Mouse (Mus musculus) A20 (cell line): ENCODE measurements around the gene Otogl.
"Not testable (repeated sequence)": the region's sequence is repeated elsewhere in the genome, so short reads cannot be mapped to it uniquely, and the experiment has no call there.

Source experiments
- DNase-seq: peaks from one replicate; pipeline ENCODE4 v3.0.0-alpha.2; 2011; ENCODE audit warnings: low read depth, low spot score

Otogl gene

DNA sequence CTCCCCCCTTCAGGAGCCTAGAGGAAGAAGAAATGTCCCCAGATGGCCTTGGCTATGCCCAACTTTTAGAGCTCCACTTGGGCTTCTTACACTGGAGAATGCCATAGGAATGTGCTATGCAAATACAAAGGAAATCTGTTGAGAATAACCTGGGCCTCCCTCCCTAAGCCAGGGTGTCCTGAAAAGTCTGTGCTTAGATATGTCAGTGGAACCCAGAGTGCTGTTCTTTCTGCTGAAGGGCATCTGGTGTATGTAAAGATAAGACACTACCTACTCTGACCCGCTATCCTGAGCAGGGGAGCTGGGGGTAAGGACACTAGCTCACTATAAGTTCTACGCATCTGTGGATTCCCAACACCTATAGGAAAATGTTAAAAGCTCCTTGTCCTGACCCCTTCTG is 106.7 kb downstream of the Otogl start:
- no peak for DNase-seq

DNA sequence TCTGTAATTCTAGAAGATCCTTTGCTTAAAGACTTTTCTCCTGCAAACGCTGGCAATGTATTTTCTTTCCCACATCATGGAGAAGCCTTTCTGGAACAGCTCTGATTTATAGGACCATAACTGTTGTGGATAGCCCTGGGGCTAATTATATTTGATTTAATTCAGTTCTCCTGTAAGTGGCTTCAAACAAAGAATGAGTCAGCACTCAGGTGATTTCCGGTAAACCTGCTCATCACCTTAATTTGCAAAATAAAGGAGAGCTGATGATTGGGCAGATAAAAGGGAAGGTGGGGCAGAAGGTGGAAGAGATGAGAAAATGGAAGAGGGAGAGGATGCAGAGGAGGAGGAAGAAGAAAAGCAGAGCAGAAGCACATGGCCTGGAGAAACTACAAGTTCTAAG is 107.6 kb downstream of the Otogl start:
- DNase-seq = not testable (repeated sequence)

DNA sequence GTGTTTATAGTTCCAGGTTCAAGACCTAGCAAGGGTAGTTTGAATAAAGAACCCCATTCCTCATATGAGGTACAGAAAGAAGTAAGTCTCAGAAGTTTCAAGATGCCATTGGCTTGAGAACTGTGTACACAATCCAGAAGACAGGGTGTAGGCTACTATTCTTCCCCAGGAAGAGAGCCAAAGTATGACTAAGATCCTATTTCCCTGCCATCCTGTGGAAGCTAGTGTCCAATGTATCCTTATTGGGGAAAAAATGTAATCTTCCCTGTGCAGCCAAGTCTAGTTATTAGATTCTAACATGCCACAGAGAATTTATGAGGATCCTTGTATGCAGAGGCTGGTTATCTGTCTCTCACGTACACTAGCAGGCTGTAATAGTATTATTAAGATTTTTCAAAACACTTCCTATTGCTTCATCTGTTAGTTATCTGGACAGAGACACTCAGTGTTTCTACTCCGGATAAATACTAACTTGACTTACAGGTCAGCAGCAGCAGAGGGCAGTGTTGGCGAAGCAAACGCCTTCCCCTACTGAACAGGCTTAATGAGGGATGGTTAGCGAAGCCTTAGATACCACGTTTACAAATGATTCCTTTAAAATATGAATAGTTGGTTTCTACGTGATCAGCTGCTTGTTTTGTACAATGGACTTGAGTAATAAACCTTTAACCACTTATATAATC is 112.1 kb downstream of the Otogl start:
- peak; percentile 78 for DNase-seq

DNA sequence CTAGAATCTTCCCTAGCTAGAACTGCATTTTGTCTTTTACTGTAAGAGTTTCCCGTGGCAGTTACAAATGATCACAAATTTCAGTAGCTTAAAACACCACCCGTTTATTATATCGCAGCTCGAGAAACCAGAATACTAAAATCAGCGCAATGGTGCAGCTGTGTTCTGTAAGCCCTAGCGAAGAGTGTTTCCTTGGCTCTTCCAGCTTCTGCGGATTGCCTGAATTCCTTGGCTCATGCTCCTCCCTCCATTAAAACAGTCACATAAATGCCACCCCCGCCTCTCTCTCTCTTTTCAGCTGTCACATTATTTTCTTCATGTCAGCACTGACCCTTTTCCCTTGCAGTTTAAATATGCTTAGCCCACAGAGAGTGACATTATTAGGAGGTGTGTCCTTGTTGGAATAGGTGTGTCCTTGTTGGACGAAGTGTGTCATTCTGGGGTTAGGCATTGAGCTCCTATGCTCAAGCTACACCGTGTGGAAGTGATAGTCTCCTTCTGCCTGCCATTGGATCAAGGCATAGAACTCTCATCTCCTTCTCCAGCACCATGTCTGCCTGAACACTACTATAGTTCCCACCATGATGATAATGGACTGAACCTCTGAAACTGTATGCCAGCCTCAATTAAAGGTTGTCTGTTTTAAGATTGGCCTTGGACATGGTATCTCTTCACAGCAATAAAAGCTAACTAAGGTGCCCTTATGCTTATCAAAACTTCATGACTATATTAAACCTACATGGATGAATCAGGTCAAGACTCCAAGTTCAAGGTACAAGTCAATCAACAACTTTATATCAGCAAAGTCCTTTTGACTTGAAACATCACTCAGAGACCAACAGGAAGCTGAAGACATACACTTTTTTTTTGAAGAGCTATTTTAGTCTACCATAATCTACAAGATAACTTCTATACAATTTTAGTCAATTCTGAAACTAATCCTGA is 116.8 kb downstream of the Otogl start:
- no peak for DNase-seq

DNA sequence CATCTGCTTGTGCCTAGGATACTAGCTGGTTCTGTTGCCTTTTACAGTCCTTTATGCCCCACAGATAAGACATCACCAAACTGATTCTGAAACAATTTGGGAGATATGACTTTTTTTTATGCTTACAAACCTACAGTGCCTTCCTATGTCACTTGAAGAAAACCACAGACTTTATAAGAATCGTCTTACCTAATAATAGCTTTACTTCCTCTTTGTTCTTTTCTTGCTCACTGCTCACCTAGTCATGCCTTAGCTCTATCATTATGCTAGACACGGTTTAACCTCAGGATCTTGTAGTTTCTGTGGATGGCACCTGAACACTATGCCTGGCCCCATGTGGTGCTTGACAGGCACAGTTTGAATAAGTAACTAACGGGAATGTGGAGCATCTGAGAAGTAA is 119.4 kb downstream of the Otogl start:
- DNase-seq = peak; percentile 49

DNA sequence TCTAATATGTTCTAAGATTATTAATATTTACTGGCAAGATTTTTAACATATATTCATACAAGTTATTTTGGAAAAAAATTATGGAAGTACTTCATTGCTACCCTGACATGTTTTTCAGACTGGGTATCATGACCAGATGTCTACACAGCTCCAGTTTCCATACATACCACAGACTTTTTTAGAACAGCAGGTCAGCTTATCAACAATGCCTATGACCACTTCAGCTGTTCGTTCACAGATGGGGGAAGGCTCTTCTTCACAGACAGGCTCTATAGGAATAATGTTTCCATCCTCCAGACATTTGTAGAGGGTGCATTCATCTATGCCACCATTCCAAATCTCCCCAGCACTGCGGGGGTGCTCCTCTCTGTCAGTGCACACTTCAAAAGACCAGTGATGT is 132.4 kb downstream of the Otogl start:
- DNase-seq = no peak

DNA sequence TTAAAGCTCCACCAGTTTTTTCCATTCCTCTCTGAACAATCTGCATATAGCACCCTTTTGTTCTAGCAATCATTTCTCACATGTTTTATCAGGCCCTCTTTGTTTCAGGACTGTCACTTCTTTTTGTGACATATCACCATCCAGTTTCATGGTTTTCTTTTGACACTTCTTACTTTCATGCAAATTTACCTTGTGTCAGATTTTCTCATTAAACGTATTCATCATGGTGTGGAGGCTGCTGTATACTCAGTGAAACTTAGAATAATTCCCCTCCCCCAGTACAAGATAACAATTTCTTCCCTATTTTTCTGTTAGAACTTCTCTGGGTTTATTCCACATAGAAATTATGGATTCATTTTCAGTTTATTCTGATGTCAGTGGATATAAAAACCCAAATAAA is 152.3 kb downstream of the Otogl start:
- no peak for DNase-seq

DNA sequence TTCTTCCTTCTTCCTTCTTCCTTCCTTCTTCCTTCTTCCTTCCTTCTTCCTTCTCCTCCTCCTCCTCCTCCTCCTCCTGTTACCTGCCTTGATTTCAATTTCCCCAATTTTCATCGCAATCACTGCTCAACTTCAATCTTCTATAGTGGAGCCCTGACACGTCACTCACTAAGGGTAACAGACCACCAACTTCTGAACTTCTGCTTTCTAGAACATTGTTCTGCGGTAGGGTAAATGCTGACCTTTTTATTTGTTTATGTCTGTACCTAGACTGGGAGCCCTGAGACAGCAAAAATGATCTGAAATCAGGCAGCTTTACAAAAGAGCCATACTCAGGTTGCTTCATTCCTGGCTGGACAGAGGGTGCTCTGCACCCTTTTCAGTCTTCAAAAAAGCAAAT is 158.5 kb downstream of the Otogl start:
- no peak for DNase-seq

DNA sequence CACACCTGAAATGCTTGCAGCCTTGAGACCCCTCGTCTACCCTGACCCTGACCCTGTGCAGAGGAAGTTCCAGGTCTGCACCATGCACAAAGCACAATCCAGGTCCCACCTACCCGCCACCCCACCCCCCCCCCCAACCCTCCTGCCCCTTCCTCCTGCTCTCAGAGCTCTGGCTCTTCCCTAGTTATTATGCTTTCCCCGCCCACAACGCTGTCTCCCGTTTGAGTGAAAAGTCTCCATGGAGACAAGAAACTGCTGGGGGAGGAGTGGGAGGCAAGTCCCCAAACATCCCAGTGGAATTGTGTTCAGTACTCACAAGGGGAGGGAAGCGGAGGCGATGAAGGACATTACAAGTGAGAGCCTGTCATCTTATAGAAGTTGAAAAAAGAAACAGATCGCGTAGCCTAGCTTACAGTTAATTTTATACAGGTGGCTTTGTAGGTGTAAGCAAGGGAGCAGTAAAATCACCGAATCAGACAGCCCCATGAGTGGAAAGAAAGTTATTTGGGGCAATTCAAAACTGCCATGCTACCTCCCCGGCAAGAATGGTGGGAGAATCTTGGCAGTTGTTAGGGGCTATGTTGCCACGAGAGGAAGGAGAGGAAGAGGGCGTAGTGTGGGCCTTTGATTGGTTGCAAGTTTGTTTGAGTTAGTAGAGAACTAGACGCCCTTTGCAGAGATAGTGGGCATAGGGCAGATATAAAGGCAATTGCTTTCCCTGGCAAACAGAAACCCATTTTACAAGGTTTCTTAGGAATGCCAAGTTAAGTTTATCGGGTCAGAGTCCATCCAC is 159.4 kb downstream of the Otogl start:
- DNase-seq = no peak

DNA sequence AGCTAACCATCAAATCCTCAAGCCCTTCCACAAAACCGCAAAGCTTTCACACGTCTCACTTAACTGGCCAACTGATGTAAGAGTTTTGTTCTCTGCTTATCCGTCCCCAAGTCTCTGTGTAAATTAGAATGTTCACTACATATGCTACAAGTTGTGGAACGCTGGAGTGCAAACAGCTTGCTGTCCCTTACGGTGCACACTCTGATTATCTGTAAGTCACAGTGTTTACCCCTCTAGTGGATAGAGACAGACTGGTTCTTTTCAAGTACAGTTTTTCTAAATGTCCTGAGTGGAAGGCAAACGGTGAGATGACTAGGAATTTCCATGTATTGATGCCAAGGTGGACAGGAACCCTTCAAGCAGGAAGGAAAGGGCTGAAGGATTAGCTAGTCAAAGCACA is 160.0 kb downstream of the Otogl start:
- no peak for DNase-seq

DNA sequence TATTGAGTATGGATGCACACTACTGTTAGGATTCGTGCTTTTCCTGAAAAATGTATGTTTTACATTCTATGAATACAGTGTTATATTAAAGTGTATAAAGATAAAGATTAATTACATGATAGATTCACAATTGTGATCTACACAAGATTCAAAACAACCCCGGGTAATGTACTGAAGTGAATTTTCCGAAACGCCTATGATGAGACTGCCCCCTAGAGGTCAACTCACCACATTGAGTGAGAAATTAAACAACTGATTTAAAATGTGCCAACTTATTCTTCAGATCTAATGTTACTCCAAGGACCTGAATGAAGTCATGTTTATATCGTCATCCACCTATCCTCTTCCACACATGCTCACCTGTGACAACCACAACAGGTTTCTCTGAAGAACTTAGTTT is 164.4 kb downstream of the Otogl start:
- peak; percentile 41 for DNase-seq

DNA sequence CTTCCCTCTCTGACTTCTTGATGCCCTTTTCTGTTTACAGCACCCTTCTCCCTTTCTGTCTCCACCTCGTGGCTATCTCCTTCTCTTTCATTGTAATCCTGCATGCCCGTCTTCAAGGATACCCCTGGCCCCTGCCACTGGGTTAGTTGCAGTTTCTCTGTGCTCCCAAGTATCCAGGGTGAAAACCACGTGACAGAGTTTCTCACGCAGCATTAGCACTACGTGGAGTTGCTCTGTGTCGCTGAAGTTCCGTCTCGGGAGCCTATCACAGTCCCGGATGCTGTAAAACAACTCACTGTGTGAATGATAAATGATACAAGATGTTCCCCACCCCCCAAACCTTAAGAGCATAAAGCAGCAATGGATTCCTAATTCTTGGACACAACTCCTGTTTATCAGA is 165.2 kb downstream of the Otogl start:
- no peak for DNase-seq

DNA sequence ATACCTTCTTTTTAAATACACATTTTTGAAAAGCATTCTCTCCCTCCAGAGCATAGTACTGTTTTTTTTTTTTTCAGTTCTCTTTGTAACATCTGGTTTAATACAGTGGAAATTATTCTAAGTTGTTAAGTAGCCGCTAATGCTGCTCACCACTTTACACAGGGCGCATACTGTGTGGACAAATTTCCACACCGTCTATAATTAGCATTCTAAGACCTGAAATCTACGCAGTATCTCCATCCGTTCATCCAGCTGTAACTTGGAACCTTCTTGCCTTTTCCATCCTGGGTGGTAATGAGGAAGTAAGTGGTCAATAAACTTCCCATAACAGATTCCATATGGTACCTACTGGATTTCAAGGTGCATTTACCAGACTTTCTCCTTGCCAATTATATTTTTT is 172.1 kb downstream of the Otogl start:
- DNase-seq = no peak

DNA sequence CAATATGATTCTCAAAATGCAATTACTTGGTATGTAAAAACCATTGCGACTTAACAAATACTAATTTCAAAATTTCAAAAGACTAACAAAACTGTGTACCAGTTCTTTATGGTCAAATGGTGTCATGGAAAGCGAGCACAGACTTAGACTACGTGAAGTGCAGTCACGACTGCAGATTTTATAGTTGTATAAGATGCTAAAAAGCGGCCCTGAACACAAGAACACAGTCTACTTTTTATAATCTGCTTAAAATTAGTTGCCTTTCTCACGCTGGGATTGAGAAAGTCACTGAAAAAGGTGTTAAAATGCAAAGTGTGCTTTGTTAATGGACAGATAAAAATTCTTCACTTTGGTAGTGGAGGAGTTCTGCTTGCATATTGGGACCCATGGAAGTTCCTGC is 174.2 kb downstream of the Otogl start:
- no peak for DNase-seq

DNA sequence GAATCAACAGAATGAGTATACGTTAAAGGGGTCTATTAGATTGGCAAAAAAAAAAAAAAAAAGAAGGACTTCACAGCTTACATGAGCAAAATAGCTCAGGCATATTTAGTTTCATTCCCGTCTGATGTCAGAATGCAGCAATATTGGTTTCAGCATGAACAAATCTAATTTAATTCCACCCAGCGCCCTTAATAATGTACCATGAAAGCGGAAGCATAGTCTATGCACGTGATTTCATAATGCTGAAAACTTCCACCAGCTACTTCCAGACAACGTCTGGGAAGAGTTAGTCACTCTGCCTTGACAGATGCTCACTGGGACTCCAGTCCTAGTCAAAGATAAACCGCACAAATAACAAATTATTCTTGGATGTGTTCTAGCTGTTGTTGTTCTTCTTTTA is 176.5 kb downstream of the Otogl start:
- no peak for DNase-seq

DNA sequence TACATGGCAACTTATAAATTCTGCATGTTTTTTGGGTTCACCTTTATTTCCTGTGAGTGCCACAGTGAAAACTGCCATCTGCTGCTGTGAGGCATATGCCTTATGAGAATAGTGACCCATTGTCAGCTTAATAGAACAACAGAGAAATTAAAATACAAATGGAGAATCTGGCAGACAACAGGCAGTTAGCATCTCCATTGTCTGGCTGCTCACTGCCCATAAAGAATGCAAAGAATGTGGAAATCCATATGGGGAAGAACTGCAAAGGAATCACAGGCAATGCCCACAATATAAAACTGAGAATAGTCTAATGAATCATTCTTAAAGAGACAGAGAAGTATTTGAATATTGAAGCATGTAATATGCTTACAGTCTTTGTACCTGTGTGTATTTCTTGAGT is 177.6 kb downstream of the Otogl start:
- DNase-seq = no peak

DNA sequence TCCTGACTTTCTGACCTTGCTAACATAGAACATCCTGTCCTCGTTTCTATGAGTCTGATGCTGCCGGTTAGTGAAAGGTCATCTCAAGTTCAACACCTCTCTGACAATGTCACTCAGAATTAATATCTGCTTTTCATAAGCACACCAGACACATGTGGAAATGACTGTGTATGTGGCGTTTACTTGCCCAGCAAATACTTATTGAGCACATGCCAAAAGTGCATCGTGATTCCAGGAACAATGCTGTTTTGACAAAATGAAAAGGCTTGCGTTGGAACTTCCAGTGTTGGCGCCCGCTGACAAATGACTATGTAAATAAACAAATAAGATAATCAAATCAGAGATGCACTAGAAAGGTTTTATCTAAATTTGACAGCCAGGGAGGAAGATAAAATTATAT is 186.3 kb downstream of the Otogl start:
- DNase-seq = no peak

DNA sequence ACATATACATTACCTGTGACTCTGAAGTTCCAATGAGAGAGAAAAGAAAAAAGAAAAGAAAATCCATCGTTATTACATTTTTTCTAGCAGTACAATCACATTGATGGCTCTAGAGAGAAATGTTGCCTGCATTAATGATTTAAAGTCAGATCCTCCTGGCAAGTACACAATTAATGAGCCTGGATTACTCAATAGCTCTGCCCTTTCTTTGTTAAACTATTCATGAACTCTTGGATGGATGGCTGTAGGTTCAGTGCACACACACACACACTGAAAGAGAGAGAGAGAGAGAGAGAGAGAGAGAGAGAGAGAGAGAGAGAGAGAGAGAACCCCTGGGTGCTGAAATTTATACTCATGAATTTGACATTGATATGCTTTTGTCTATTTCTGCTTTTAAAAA is 192.1 kb downstream of the Otogl start, which contains the start of gene Ptprq:
TSS of gene Ptprq (minus strand) at position 246 of the 400 bp plus-strand sequence.
- DNase-seq = no peak
